Mouse (Mus musculus) neural tube, embryonic 15.5 days (tissue): Measurements from ENCODE around the gene Pitpnc1. TPM values are rescaled to one million over a fixed set of nuclear protein-coding genes. Genes with fewer than 3 reads are reported as not detected.

Experiments used
- ATAC-seq: fragments of 200-750 bp; cut with Nextera tagmentation; 2 replicates; pipeline ENCODE4 v1.8.0; 2017; ENCODE audit warnings: mild to moderate bottlenecking, moderate TSS enrichment, moderate library complexity; ENCODE audit not compliant: low FRiP score
- H3K27ac ChIP-seq: fragments of 300-500 bp; sonication (generic); replicated peaks from 2 replicates; pipeline ENCODE4 v1.5.1; 2015; ENCODE audit warnings: mild to moderate bottlenecking, inconsistent platforms
- H3K27me3 ChIP-seq: fragments of 300-500 bp; sonication (generic); replicated peaks from 2 replicates; pipeline ENCODE4 v1.6.1; 2015; ENCODE audit warnings: inconsistent platforms
- H3K36me3 ChIP-seq: fragments of 300-500 bp; sonication (generic); 2 replicates; pipeline ENCODE4 v1.6.1; 2015; ENCODE audit warnings: inconsistent platforms
- H3K4me1 ChIP-seq: fragments of 300-500 bp; sonication (generic); 2 replicates; pipeline ENCODE4 v1.6.1; 2015; ENCODE audit warnings: inconsistent platforms
- H3K4me2 ChIP-seq: fragments of 300-500 bp; sonication (generic); 2 replicates; pipeline ENCODE4 v1.6.1; 2015; ENCODE audit warnings: inconsistent platforms, mild to moderate bottlenecking, moderate library complexity
- H3K4me3 ChIP-seq: fragments of 300-500 bp; sonication (generic); replicated peaks from 2 replicates; pipeline ENCODE4 v1.5.1; 2015; ENCODE audit warnings: mild to moderate bottlenecking, inconsistent platforms
- H3K9ac ChIP-seq: fragments of 300-500 bp; sonication (generic); replicated peaks from 2 replicates; pipeline ENCODE4 v1.6.1; 2015; ENCODE audit warnings: mild to moderate bottlenecking, inconsistent platforms
- H3K9me3 ChIP-seq: fragments of 300-500 bp; sonication (generic); replicated peaks from 2 replicates; pipeline ENCODE4 v1.6.1; 2016; ENCODE audit warnings: inconsistent platforms
- WGBS: fragments of 180-500 bp; shearing (Covaris S2); methylation state at CpG from one replicate; pipeline ENCODE4 v1.1.7; 2015; ENCODE audit warnings: mixed read lengths; 5-methylcytosine and 5-hydroxymethylcytosine counted together
- polyA plus RNA-seq: library from polyadenylated mRNA; unstranded; fragments of >200 nt; fragmentation: Nextera tagmentation; extraction: Ambion mirVana; gene quantifications from 2 replicates; pipeline ENCODE4 v1.2.1, GENCODE M21; 2015

Gene Pitpnc1
- polyA plus RNA-seq, 1 experiment from 2014 or later, result 45.0 TPM

DNA sequence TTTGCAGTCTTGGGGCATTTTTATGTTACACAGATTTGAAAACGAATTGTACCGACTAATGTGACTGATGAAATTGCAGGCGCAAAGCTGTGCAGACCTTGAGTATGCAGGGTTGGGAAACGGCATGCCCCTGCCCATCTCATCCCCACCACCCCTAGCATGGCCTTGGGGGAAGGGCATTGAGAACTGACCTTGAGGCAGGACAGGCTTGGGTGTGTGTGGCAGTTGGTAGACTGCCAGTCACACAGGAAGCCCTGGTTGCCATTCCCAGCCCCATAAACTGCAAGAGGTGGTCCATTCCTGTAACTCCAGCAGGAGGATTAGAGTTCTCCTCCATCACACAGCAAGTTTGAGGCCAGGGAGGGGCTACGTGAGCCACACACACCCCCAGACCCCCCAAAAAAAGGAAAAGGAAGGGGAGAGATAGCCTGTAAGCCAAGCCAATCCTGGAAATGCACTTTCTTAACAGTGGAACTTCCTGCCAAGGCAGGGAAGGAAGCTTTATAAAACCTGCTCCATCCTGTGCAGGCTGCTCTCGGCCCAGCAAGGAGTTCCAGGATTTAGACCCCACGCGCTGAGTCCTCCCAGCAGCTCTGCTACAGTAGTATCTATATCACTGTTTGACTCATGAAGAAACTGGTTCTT lies 115.9 kb downstream of the Pitpnc1 start:
- 88% methylated on average over 8 of the region's 8 CpGs for WGBS
- H3K4me3 ChIP-seq, result no peak overlapping the region
- no peaks in the 10 kb centered on the region for H3K9me3 ChIP-seq
- H3K36me3 ChIP-seq, result no peaks in the 10 kb centered on the region
- no peak overlapping the region for H3K27ac ChIP-seq
- no peak for ATAC-seq
- H3K27me3 ChIP-seq, result no peaks in the 10 kb centered on the region
- H3K4me1 ChIP-seq, result peaks cover 18% of the 10 kb centered on the region
- no peak overlapping the region for H3K9ac ChIP-seq
- H3K4me2 ChIP-seq, result no peak overlapping the region

DNA sequence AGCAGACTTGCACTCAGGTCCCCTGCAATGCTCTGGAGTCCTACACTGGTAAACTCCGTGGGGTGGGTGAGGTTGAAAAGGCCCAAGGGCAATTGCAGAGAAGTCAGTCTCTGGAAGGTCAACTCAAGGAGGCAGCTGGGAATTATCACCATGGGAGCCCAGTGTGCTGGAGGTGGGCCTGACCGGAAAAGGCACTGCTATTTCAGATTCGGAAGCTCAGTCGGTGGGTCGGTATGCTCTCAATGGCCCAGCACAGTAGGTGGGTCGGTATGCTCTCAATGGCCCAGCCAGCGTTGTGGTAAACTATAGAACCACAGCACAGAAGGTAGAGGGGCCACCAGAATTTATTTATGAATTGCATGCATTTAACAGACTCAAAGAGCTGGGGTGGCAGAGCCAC lies 117.9 kb downstream of the Pitpnc1 start:
- Histone ChIP-seq H3K4me1 (peaks cover 11% of the 10 kb centered on the region; the same call in 1 of the 2 replicates), H3K4me2 (no peak overlapping the region), H3K36me3 (no peaks in the 10 kb centered on the region), H3K9me3 (no peaks in the 10 kb centered on the region), H3K9ac (no peak overlapping the region), H3K4me3 (no peak overlapping the region), H3K27me3 (no peaks in the 10 kb centered on the region), H3K27ac (no peak overlapping the region)
- ATAC-seq, result no peak
- WGBS, result 18% methylated on average over 7 of the region's 7 CpGs

DNA sequence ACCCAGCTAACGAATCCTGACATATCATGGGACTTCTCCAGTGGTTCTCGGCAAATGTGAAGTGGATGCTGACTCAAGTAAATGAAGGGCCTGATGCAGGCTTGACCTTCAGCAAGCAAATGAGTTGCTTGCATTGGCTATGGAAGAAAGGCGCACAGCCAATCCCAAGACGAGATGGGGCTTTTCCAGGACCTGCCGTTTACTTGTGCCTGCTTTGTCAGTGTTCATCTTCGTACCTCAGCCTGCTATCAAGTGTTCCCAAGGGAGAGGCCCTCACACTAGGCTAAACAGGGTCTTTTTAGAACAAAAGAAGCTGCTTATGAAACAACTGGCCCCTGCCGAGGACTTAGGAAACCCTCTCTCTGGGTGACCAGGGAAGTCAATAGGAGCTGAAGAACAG lies 120.7 kb downstream of the Pitpnc1 start:
- Histone ChIP-seq H3K36me3 (no peaks in the 10 kb centered on the region), H3K9me3 (no peaks in the 10 kb centered on the region), H3K27me3 (no peaks in the 10 kb centered on the region), H3K4me3 (no peak overlapping the region), H3K27ac (no peak overlapping the region), H3K4me2 (no peak overlapping the region), H3K4me1 (peaks cover 4% of the 10 kb centered on the region; the same call in 1 of the 2 replicates), H3K9ac (no peak overlapping the region)
- WGBS, result 84% methylated on average over 7 of the region's 7 CpGs
- ATAC-seq, result no peak

DNA sequence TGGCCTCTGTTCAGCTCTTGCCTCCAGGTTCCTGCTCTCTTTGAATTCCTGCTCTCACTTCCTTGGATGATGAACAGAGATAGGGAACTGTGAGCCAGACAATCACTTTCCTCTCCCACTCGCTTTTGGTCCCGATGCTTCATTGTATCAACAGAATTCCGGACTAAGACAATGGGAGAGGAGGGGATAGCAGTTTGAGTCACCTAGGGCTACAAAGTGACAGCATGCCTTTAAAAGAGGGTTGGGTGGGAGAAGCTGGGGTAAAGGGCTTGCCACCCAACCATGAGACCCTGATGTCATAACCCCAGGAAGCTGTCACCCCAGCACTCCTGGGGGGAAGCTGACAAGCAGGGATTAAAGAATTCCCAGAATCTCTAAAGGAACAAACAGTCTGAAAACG lies 127.5 kb downstream of the Pitpnc1 start:
- Histone ChIP-seq H3K9ac (no peak overlapping the region), H3K9me3 (no peaks in the 10 kb centered on the region), H3K36me3 (no peaks in the 10 kb centered on the region), H3K4me2 (no peak overlapping the region), H3K4me1 (peaks cover 14% of the 10 kb centered on the region), H3K27ac (no peak overlapping the region), H3K27me3 (no peaks in the 10 kb centered on the region), H3K4me3 (no peak overlapping the region)
- WGBS, result 85% methylated on average over 4 of the region's 4 CpGs
- no peak for ATAC-seq

DNA sequence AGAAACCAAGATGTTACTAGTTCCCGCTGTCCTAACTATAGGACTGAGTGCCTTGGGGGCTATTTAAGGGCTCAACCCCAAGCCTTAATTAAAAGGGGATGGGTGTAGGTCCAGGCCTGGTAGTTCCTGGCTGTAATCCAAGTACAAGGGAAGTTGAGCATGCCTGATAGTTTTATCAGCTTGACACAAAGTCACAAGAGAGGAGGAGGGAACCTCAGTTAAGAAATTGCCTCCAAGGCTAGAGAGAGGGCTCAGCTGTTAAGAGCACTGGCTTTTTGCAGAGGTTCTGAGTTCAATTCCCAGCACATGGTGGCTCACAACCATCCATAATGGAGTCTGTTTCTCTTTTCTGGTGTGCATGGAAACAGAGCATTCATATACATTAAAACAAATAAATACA lies 128.1 kb downstream of the Pitpnc1 start:
- 56% methylated on average over 1 of the region's 1 CpGs for WGBS
- no peak overlapping the region for H3K4me2 ChIP-seq
- no peak for ATAC-seq
- no peaks in the 10 kb centered on the region for H3K36me3 ChIP-seq
- H3K9ac ChIP-seq, result no peak overlapping the region
- H3K4me3 ChIP-seq, result no peak overlapping the region
- no peaks in the 10 kb centered on the region for H3K27me3 ChIP-seq
- H3K9me3 ChIP-seq, result no peaks in the 10 kb centered on the region
- H3K27ac ChIP-seq, result no peak overlapping the region
- peaks cover 20% of the 10 kb centered on the region for H3K4me1 ChIP-seq

DNA sequence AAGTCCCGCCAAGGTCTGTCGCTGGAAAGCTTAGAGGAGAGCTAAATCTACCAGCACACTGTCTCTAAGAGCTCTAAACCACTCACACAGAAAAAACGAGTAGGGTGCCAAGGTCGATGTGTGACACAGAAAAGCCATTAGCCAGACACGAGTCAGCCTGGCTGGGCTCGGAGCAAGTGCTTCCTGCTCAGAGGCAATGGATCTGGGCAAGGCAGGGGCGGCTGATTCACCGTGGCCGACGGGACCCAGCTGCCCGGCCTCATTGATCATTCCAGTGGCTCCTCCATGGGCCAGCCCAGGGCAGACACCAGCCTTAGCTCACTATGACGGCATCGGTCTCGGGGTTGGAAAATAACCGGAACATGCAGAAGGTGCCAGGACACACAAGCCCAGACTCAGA lies 129.2 kb downstream of the Pitpnc1 start:
- Histone ChIP-seq H3K4me1 (peaks cover 25% of the 10 kb centered on the region), H3K27ac (peak overlapping the region; percentile 38; the same call in 1 of the 2 replicates), H3K27me3 (no peaks in the 10 kb centered on the region), H3K9me3 (no peaks in the 10 kb centered on the region), H3K36me3 (no peaks in the 10 kb centered on the region), H3K4me3 (no peak overlapping the region), H3K9ac (no peak overlapping the region), H3K4me2 (no peak overlapping the region)
- peak; percentile 80 for ATAC-seq
- WGBS, result 18% methylated on average over 15 of the region's 15 CpGs

DNA sequence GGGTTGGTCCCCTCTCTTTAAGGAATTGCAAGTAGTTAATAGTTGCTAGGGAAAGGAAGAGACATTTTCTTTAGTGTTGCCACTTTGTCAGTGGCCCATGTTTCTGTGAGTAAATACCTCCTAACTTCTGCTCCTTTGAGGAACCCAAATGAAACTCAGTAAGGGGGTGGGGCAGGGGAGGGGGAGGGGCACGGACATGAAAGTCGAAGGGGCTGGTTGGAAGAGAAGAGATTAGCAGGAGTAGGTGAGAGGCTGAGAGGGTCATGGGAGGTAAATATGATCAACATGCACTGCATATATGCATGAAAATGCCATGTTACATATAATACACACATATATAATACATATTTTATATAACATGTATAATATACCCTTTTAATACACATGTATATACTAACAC lies 129.7 kb downstream of the Pitpnc1 start:
- WGBS, result 8% methylated on average over 2 of the region's 2 CpGs
- no peak for ATAC-seq
- Histone ChIP-seq H3K27me3 (no peaks in the 10 kb centered on the region), H3K27ac (no peak overlapping the region), H3K4me2 (no peak overlapping the region), H3K4me1 (peaks cover 28% of the 10 kb centered on the region), H3K4me3 (no peak overlapping the region), H3K9me3 (no peaks in the 10 kb centered on the region), H3K36me3 (no peaks in the 10 kb centered on the region), H3K9ac (no peak overlapping the region)

DNA sequence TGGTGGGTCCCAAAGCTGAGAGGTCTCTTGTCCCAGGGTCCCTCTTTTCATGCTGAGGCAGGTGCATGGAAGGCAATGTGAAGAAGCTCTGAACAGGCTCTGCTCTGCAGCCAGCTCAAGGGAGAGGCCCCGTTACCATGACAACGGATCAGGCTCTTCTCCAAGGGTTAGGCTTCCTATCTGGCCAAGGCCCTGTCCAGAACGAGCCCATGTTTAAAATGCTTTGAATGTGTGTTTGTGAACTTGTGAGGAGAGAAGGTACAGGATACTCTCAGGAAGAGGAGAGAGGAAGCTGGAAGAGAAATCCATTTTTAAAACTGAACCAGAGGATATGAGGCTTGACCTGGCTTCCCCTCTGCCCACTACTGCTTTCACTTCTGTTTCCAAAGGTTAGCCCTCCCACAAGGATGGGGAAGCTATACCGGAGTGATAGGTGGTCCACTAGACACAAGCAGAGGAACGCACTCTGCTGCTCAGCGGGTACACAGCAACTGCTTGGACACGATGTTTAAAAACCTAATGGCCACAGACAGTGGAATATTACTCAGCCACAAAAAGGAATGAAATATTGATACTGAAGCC lies 131.2 kb downstream of the Pitpnc1 start:
- H3K4me3 ChIP-seq, result no peak overlapping the region
- peaks cover 30% of the 10 kb centered on the region for H3K4me1 ChIP-seq
- no peak overlapping the region for H3K4me2 ChIP-seq
- H3K9ac ChIP-seq, result no peak overlapping the region
- H3K9me3 ChIP-seq, result no peaks in the 10 kb centered on the region
- no peaks in the 10 kb centered on the region for H3K27me3 ChIP-seq
- 75% methylated on average over 7 of the region's 7 CpGs for WGBS
- no peak for ATAC-seq
- no peaks in the 10 kb centered on the region for H3K36me3 ChIP-seq
- no peak overlapping the region for H3K27ac ChIP-seq

DNA sequence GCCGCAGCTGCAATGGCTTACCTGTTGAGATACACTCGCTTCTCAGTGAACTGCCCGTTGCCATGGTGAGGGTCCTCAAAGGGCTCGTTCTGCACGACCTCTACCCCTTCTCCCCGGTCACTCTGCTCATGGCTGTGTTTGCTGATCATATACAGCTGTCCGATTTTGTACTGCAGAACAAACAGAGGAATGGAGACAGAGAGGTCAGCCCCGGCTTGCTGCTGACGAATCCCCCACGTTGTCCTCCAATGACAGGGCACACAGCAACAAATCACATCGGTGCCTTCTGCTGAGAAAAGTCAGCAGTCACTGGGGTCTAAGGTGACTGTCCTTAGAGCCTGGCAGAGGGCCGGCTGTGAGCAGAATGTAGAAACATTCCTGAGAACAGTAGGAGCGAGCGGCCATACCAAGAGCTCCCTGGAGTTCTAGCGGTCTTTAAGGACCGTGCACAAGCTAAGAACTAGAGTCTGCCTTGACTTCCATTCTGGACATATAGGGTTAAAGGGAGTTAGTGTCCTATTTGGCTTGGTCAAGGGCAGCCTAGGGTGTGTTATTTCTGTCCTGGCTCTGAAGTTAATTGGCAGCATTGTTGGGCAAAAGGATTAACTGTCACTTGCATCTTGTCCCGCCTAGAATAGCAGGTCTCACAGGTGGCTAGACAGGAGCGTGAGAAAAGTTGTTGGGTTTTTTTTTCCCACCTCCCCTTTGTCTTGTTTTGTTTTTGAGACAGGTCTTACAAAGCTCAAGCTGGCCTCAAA lies 132.9 kb downstream of the Pitpnc1 start:
- no peaks in the 10 kb centered on the region for H3K36me3 ChIP-seq
- no peaks in the 10 kb centered on the region for H3K27me3 ChIP-seq
- no peak overlapping the region; the same call in 1 of the 2 replicates for H3K9ac ChIP-seq
- ATAC-seq, result no peak
- no peaks in the 10 kb centered on the region for H3K9me3 ChIP-seq
- WGBS, result 40% methylated on average over 18 of the region's 18 CpGs
- H3K4me3 ChIP-seq, result no peak overlapping the region
- H3K4me2 ChIP-seq, result peak overlapping the region; percentile 3; the same call in 1 of the 2 replicates
- peaks cover 30% of the 10 kb centered on the region for H3K4me1 ChIP-seq
- no peak overlapping the region for H3K27ac ChIP-seq

DNA sequence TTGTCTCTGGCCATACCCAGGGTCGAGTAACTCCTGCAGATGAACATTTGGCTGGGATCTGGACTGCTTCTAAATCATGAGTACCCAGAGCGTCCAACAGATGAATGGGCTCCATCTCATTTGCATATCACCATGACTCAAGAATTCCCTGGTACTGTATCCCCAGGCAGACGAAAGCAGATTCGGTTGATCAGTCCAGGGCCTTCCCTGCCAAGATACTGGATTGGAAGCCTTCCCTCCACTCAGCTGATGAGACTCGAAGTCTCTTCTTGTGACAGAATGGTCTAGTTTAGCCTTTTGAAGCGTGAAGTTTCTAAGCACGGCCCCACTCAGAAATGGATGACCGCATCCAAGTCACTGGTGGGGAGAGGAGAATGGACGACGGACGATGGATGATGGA lies 134.7 kb downstream of the Pitpnc1 start:
- Histone ChIP-seq H3K4me3 (no peak overlapping the region), H3K4me1 (peaks cover 24% of the 10 kb centered on the region), H3K4me2 (no peak overlapping the region), H3K9ac (no peak overlapping the region), H3K9me3 (no peaks in the 10 kb centered on the region), H3K36me3 (no peaks in the 10 kb centered on the region), H3K27ac (no peak overlapping the region; the same call in 1 of the 2 replicates), H3K27me3 (no peaks in the 10 kb centered on the region)
- WGBS, result 53% methylated on average over 11 of the region's 11 CpGs
- peak; percentile 53; the same call in 1 of the 2 replicates for ATAC-seq

DNA sequence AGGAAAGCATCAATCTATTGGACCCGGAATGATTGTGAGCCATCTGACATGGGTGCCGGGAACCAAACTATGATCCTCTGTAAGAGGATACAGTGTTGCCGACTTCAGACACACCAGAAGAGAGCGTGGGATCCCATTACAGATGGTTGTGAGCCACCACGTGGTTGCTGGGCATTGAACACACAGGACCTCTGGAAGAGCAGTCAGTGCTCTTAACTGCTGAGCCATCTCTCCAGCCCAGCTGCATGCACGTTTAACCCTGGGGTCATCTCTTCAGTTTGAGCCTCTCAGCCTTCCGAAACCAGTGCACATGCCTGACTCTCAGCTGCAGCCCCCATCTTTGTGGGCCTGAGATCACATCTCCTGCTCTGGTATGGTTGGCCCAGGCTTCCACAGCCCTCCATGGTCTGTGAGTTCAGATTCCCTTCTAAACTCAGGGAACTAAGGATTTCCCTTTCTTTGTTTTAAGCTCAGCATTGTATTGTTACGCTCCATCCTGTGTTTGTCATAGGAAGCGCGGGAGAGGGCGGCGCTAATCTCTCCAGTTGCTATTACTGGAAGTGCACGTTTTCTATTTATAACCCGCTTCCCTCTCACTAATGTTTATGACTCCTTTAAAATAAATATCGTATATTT lies 135.5 kb downstream of the Pitpnc1 start:
- Histone ChIP-seq H3K9me3 (no peaks in the 10 kb centered on the region), H3K27me3 (no peaks in the 10 kb centered on the region), H3K4me1 (peaks cover 24% of the 10 kb centered on the region), H3K27ac (peak overlapping the region; percentile 19), H3K36me3 (no peaks in the 10 kb centered on the region), H3K9ac (no peak overlapping the region), H3K4me2 (no peak overlapping the region), H3K4me3 (no peak overlapping the region)
- ATAC-seq, result no peak
- 80% methylated on average over 15 of the region's 15 CpGs for WGBS
